Mouse (Mus musculus): ENCODE data around the gene Osbp. TPM values are rescaled to one million over a fixed set of nuclear protein-coding genes. Genes with fewer than 3 reads are reported as not detected.

Osbp gene
- polyA plus RNA-seq, 1 experiment from 2014 or later: 6.3 TPM

GRCm38 (mm10) chr19:12012615-12013014, 46.9 kb downstream of the Osbp start:
- ATAC-seq (ENCODE audit: insufficient number of reproducible peaks, low FRiP score): no peak
- peak overlapping the region; percentile 64 for H3K4me3 ChIP-seq
- H3K4me1 ChIP-seq (replicated peaks): peaks cover 4% of the 10 kb centered on the region
- no peaks in the 10 kb centered on the region for H3K36me3 ChIP-seq
- peak overlapping the region; percentile 75 for H3K4me2 ChIP-seq
- peak overlapping the region; percentile 74 for H3K9ac ChIP-seq
- H3K27me3 ChIP-seq (replicated peaks): no peaks in the 10 kb centered on the region
- 1% methylated on average over 10 of the region's 10 CpGs for WGBS
- no peak overlapping the region for H3K27ac ChIP-seq (ENCODE audit: poor library complexity, severe bottlenecking)
- no peaks in the 10 kb centered on the region for H3K9me3 ChIP-seq (replicated peaks)

GRCm38 (mm10) chr19:12013228-12013627, 47.5 kb downstream of the Osbp start:
- H3K9me3 ChIP-seq (replicated peaks): no peaks in the 10 kb centered on the region
- WGBS: 0% methylated on average over 11 of the region's 12 CpGs
- ATAC-seq (ENCODE audit: insufficient number of reproducible peaks, low FRiP score): no peak
- H3K9ac ChIP-seq: peak overlapping the region; percentile 74
- peak overlapping the region; percentile 75 for H3K4me2 ChIP-seq
- H3K36me3 ChIP-seq: no peaks in the 10 kb centered on the region
- H3K4me3 ChIP-seq: peak overlapping the region; percentile 64
- H3K4me1 ChIP-seq (replicated peaks): no peaks in the 10 kb centered on the region; the same call in 1 of the 2 replicates
- peak overlapping the region; percentile 43; the same call in 1 of the 2 replicates for H3K27ac ChIP-seq (ENCODE audit: poor library complexity, severe bottlenecking)
- H3K27me3 ChIP-seq (replicated peaks): no peaks in the 10 kb centered on the region

GRCm38 (mm10) chr19:12015708-12016107, 50.0 kb downstream of the Osbp start:
- 67% methylated on average over 8 of the region's 8 CpGs for WGBS
- Histone ChIP-seq H3K27me3 (replicated peaks) (no peaks in the 10 kb centered on the region), H3K27ac (ENCODE audit: poor library complexity, severe bottlenecking) (no peak overlapping the region), H3K4me1 (replicated peaks) (no peaks in the 10 kb centered on the region), H3K9ac (no peak overlapping the region), H3K9me3 (replicated peaks) (no peaks in the 10 kb centered on the region), H3K4me2 (no peak overlapping the region), H3K36me3 (no peaks in the 10 kb centered on the region), H3K4me3 (no peak overlapping the region)
- no peak for ATAC-seq (ENCODE audit: insufficient number of reproducible peaks, low FRiP score)

GRCm38 (mm10) chr19:12016192-12016591, 50.5 kb downstream of the Osbp start:
- 89% methylated on average over 4 of the region's 4 CpGs for WGBS
- no peaks in the 10 kb centered on the region for H3K4me1 ChIP-seq (replicated peaks)
- no peaks in the 10 kb centered on the region for H3K36me3 ChIP-seq
- H3K27me3 ChIP-seq (replicated peaks): no peaks in the 10 kb centered on the region
- no peak overlapping the region for H3K27ac ChIP-seq (ENCODE audit: poor library complexity, severe bottlenecking)
- no peak for ATAC-seq (ENCODE audit: insufficient number of reproducible peaks, low FRiP score)
- no peak overlapping the region for H3K4me2 ChIP-seq
- H3K9ac ChIP-seq: no peak overlapping the region
- no peaks in the 10 kb centered on the region for H3K9me3 ChIP-seq (replicated peaks)
- no peak overlapping the region for H3K4me3 ChIP-seq

GRCm38 (mm10) chr19:12024149-12024548, 58.4 kb downstream of the Osbp start:
- H3K27me3 ChIP-seq (replicated peaks): no peaks in the 10 kb centered on the region
- no peak overlapping the region for H3K4me2 ChIP-seq
- H3K9ac ChIP-seq: no peak overlapping the region
- no peak for ATAC-seq (ENCODE audit: insufficient number of reproducible peaks, low FRiP score)
- no peak overlapping the region for H3K27ac ChIP-seq (ENCODE audit: poor library complexity, severe bottlenecking)
- H3K4me3 ChIP-seq: no peak overlapping the region
- WGBS: 81% methylated on average over 4 of the region's 4 CpGs
- no peaks in the 10 kb centered on the region for H3K9me3 ChIP-seq (replicated peaks)
- no peaks in the 10 kb centered on the region for H3K4me1 ChIP-seq (replicated peaks)
- H3K36me3 ChIP-seq: no peaks in the 10 kb centered on the region

- no peak for ATAC-seq (ENCODE audit: insufficient number of reproducible peaks, low FRiP score)
- no peak overlapping the region for H3K27ac ChIP-seq (ENCODE audit: poor library complexity, severe bottlenecking)
These were observed 59.6 kb downstream of the Osbp start for GRCm38 (mm10) chr19:12025333-12025732.

GRCm38 (mm10) chr19:12026606-12027005, 60.9 kb downstream of the Osbp start:
- H3K9ac ChIP-seq: no peak overlapping the region
- H3K4me3 ChIP-seq: no peak overlapping the region
- no peak for ATAC-seq (ENCODE audit: insufficient number of reproducible peaks, low FRiP score)
- no peaks in the 10 kb centered on the region for H3K4me1 ChIP-seq (replicated peaks)
- H3K9me3 ChIP-seq (replicated peaks): no peaks in the 10 kb centered on the region
- 26% methylated on average over 2 of the region's 2 CpGs for WGBS
- no peak overlapping the region for H3K27ac ChIP-seq (ENCODE audit: poor library complexity, severe bottlenecking)
- H3K27me3 ChIP-seq (replicated peaks): no peaks in the 10 kb centered on the region
- no peaks in the 10 kb centered on the region for H3K36me3 ChIP-seq
- no peak overlapping the region for H3K4me2 ChIP-seq

More at GRCm38 (mm10) chr19:12025333-12025732, 59.6 kb downstream of the Osbp start:
- Histone ChIP-seq H3K9ac (no peak overlapping the region), H3K27me3 (replicated peaks) (no peaks in the 10 kb centered on the region), H3K4me2 (no peak overlapping the region), H3K9me3 (replicated peaks) (no peaks in the 10 kb centered on the region), H3K36me3 (no peaks in the 10 kb centered on the region), H3K4me1 (replicated peaks) (no peaks in the 10 kb centered on the region), H3K4me3 (no peak overlapping the region)
- 66% methylated on average over 3 of the region's 3 CpGs for WGBS

- H3K27ac ChIP-seq (ENCODE audit: poor library complexity, severe bottlenecking): no peak overlapping the region
- no peak overlapping the region for H3K4me2 ChIP-seq
- no peaks in the 10 kb centered on the region for H3K9me3 ChIP-seq (replicated peaks)
- H3K9ac ChIP-seq: no peak overlapping the region
- no peak overlapping the region for H3K4me3 ChIP-seq
- no peak for ATAC-seq (ENCODE audit: insufficient number of reproducible peaks, low FRiP score)
- no peaks in the 10 kb centered on the region for H3K36me3 ChIP-seq
- H3K27me3 ChIP-seq (replicated peaks): no peaks in the 10 kb centered on the region
- no peaks in the 10 kb centered on the region for H3K4me1 ChIP-seq (replicated peaks)
These were observed 72.0 kb downstream of the Osbp start for GRCm38 (mm10) chr19:12037727-12038126.

- H3K27me3 ChIP-seq (replicated peaks): no peaks in the 10 kb centered on the region
- no peak within 1 kb of the TSS for H3K4me3 ChIP-seq
- H3K4me1 ChIP-seq (replicated peaks): no peaks in the 10 kb centered on the region
- H3K27ac ChIP-seq (ENCODE audit: poor library complexity, severe bottlenecking): no peak within 1 kb of the TSS
- H3K36me3 ChIP-seq: no peaks in the 10 kb centered on the region
- no peak for ATAC-seq (ENCODE audit: insufficient number of reproducible peaks, low FRiP score)
- H3K9me3 ChIP-seq (replicated peaks): no peaks in the 10 kb centered on the region
- 54% methylated on average over 2 of the region's 2 CpGs for WGBS
- no peak within 1 kb of the TSS for H3K9ac ChIP-seq
- H3K4me2 ChIP-seq: no peak within 1 kb of the TSS
These were observed 75.5 kb downstream of the Osbp start, which contains the start of gene Olfr1423 for GRCm38 (mm10) chr19:12041217-12041616. Gene Olfr1423 (minus strand): TSS chr19:12041317.

- H3K4me3 ChIP-seq: no peak overlapping the region
- no peak overlapping the region for H3K27ac ChIP-seq (ENCODE audit: poor library complexity, severe bottlenecking)
- no peaks in the 10 kb centered on the region for H3K4me1 ChIP-seq (replicated peaks)
- 77% methylated on average over 5 of the region's 5 CpGs for WGBS
- ATAC-seq (ENCODE audit: insufficient number of reproducible peaks, low FRiP score): no peak
- no peaks in the 10 kb centered on the region for H3K9me3 ChIP-seq (replicated peaks)
- no peak overlapping the region for H3K4me2 ChIP-seq
- no peaks in the 10 kb centered on the region for H3K36me3 ChIP-seq
- no peaks in the 10 kb centered on the region for H3K27me3 ChIP-seq (replicated peaks)
- no peak overlapping the region for H3K9ac ChIP-seq
These were observed 77.4 kb downstream of the Osbp start for GRCm38 (mm10) chr19:12043163-12043562.
